In the genomic region with DNA sequence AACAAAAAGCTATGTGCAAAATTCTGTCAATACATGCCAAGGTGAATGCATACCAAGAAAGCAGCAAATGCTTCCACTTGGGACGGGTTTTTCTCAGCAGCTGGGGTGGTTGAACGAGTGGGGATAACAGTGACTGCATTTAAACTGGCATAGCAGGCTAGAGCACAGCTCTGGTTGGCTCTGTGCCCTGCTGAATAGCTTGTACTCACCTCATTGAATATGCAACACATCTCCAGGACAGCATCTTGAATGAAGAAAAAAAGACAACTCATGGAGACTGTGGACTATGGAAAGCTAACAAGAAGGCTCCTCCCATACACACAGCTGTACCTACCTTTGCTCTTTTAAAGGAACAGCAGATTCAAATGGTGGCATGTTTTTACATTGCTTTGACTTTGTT, we compare ENCODE assay signal across 18 mouse cellular contexts.
DNase-seq lines count a peak whose midpoint lies in the region; ATAC-seq lines count a peak whose summit lies in the region.
"Had no signal": no experiment of that assay in that cellular context is flagged by ENCODE, and none has a peak within 500 bp of the region (broad histone marks: within the 10 kb centered on the region; RNA-seq: fewer than 3 reads in every experiment).

No protein-coding gene starts in this region.

- no peak overlapping the region for H3K9ac ChIP-seq in forebrain, embryonic 13.5 days
- H3K9ac ChIP-seq in forebrain, embryonic 11.5 days (ENCODE audit: low read length), result no peak overlapping the region
- H3K9ac ChIP-seq: embryonic facial prominence, embryonic 13.5 days; intestine, embryonic 15.5 days; liver, postnatal 0 days had no signal

- H3K4me1 ChIP-seq in forebrain, embryonic 13.5 days, result no peaks in the 10 kb centered on the region
- no peaks in the 10 kb centered on the region for H3K4me1 ChIP-seq in forebrain, embryonic 11.5 days (replicated peaks; ENCODE audit: control insufficient read depth, insufficient read depth, low read length)
- H3K4me1 ChIP-seq: embryonic facial prominence, embryonic 13.5 days; intestine, embryonic 15.5 days had no signal

- no peak overlapping the region for H3K27ac ChIP-seq in forebrain, embryonic 13.5 days
- H3K27ac ChIP-seq in forebrain, embryonic 11.5 days (ENCODE audit: low read depth, low read length), result no peak overlapping the region
- H3K27ac ChIP-seq: embryonic facial prominence, embryonic 13.5 days; intestine, embryonic 15.5 days had no signal

- no peak overlapping the region for H3K4me2 ChIP-seq in forebrain, embryonic 13.5 days
- H3K4me2 ChIP-seq in forebrain, embryonic 11.5 days (ENCODE audit: low read depth, low read length, severe bottlenecking), result no peak overlapping the region
- H3K4me2 ChIP-seq: embryonic facial prominence, embryonic 13.5 days; intestine, embryonic 15.5 days had no signal

- WGBS in forebrain, embryonic 13.5 days, result 45% methylated on average over 2 of the region's 2 CpGs
- 75% methylated on average over 2 of the region's 2 CpGs for WGBS in forebrain, embryonic 11.5 days

- H3K36me3 ChIP-seq in forebrain, embryonic 13.5 days (ENCODE audit: poor library complexity, severe bottlenecking), result no peaks in the 10 kb centered on the region
- no peaks in the 10 kb centered on the region for H3K36me3 ChIP-seq in forebrain, embryonic 11.5 days (ENCODE audit: control insufficient read depth, insufficient read depth, low read length)
- H3K36me3 ChIP-seq: embryonic facial prominence, embryonic 13.5 days; intestine, embryonic 15.5 days had no signal

- H3K9me3 ChIP-seq in forebrain, embryonic 13.5 days (replicated peaks), result no peaks in the 10 kb centered on the region
- H3K9me3 ChIP-seq in forebrain, embryonic 11.5 days (ENCODE audit: control insufficient read depth, low read length), result no peaks in the 10 kb centered on the region
- H3K9me3 ChIP-seq: embryonic facial prominence, embryonic 13.5 days; intestine, embryonic 15.5 days had no signal

- ATAC-seq in forebrain, embryonic 13.5 days, result peak; percentile 72; the same call in 1 of the 2 replicates
- no peak for ATAC-seq in forebrain, embryonic 11.5 days (replicated peaks; ENCODE audit: low FRiP score)
- ATAC-seq in megakaryocyte-erythroid progenitor cell, adult 5-6 weeks (replicated peaks; ENCODE audit: low FRiP score, low TSS enrichment, poor library complexity, severe bottlenecking), result no peak
- ATAC-seq: intestine, embryonic 15.5 days; liver, postnatal 0 days had no signal

- H3K4me3 ChIP-seq in forebrain, embryonic 13.5 days, result no peak overlapping the region
- H3K4me3 ChIP-seq in forebrain, embryonic 11.5 days (ENCODE audit: low read depth, low read length), result no peak overlapping the region
- H3K4me3 ChIP-seq: embryonic facial prominence, embryonic 13.5 days; intestine, embryonic 15.5 days had no signal

- DNase-seq in forebrain, embryonic 11.5 days (ENCODE audit: low spot score), result no peak
- DNase-seq in kidney, postnatal 14 days, result peak; percentile 9
- no peak for DNase-seq in kidney, postnatal 4 days
- DNase-seq in right cerebral cortex, adult 18-20 months, result peak; percentile 13
- no peak for DNase-seq in right cerebral cortex, postnatal 25 days
- DNase-seq: adrenal gland, adult 2 months; cerebellum, adult 11-12 months; gastrocnemius, postnatal 10 days; heart, adult 18-20 months; heart, postnatal 4 days; kidney, postnatal 10 days; liver; liver, postnatal 0 days; thymus, postnatal 36 days had no signal

- no peaks in the 10 kb centered on the region for H3K27me3 ChIP-seq in forebrain, embryonic 13.5 days
- H3K27me3 ChIP-seq in forebrain, embryonic 11.5 days (ENCODE audit: control insufficient read depth, insufficient read depth, low read length), result no peaks in the 10 kb centered on the region
- H3K27me3 ChIP-seq: embryonic facial prominence, embryonic 13.5 days; intestine, embryonic 15.5 days had no signal

Comparison
In these comparisons a context has a peak if more than half of its experiments do, and no peak if none do; other contexts are left out.
1. DNase-seq: peak in kidney, postnatal 14 days (single experiment) and right cerebral cortex, adult 18-20 months (single experiment); none in forebrain, embryonic 11.5 days (single experiment), kidney, postnatal 4 days (0 of 2) and right cerebral cortex, postnatal 25 days (single experiment).